Mouse (Mus musculus): ENCODE measurements around the gene Hat1.

Hat1 gene

DNA sequence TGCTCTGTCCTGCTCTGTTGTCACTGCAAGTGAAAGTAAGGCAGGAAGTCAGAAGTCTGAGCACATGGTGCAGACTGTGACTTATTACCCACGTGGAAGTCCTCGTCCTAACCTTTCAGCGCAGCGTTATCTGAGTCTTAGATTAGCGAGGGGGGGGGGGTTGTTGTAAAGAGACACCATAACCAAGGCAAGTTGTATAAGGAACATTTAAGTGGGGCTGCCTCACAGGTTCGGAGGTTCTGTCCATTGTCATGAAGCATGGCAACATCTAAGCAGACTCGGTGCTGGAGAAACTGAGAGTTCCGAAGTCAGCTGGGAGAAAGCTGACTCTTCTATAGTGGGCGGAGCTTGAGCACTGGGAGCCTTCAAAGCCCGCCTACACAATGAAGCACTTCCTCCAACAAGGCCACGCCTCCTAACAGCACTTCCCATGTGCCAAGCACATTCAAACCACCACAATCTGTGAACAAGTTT is 12.3 kb upstream of the Hat1 start:
- WGBS = 59% methylated on average over 11 of the region's 11 CpGs

DNA sequence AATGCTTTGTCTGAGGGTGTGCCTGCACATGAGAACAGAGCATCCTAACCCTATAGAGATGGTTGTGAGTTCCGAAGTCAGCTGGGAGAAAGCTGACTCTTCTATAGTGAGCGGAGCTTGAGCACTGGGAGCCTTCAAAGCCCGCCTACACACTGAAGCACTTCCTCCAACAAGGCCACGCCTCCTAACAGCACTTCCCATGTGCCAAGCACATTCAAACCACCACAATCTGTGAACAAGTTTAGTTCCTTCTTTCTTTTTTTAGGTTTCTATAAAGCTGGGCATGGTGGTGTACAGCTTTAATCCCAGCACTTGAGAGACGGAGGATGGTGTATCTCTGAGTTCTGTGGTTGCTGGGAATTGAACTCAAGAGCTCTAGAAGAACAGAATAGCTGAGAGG is 11.3 kb upstream of the Hat1 start:
- 61% methylated on average over 5 of the region's 5 CpGs for WGBS

DNA sequence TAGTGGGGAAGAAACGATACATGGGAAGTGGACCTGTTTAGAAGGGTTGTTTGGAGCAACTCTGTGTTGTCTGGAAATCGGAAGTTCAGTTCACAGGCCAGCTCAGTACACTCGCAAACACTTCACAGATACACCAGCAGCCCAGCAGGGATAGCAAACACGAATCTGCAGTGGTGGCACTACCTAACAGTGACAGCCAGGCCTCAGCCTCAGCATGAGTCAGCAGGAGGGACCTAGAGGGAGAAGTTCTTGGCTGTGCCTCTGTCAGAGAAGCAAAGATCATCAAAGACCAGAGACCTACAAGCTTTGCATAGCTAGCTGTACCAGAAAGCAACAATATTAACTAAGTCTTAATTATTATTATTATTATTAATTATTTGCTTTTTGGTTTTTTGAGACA is 6.8 kb upstream of the Hat1 start:
- 79% methylated on average over 4 of the region's 4 CpGs for WGBS

DNA sequence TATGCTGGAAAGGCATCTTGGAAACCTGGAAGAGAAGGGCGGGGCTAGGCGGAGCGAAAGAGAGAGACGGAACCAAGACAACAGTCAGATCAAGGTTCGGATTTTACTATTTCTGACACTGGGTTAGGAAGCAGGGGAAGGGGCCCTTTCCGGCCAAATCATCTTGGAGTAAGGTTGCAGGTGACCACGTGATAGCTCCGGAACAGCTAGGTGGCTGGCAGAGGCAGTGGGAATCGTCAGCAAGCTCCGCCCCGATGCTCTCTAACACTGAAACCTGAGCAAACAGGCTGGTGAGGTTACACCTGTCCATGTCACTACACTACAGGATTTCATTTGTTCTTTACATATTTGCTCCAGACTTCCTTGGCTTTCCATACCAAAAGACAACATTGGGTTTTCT is 4.9 kb upstream of the Hat1 start:
- 51% methylated on average over 11 of the region's 11 CpGs for WGBS

DNA sequence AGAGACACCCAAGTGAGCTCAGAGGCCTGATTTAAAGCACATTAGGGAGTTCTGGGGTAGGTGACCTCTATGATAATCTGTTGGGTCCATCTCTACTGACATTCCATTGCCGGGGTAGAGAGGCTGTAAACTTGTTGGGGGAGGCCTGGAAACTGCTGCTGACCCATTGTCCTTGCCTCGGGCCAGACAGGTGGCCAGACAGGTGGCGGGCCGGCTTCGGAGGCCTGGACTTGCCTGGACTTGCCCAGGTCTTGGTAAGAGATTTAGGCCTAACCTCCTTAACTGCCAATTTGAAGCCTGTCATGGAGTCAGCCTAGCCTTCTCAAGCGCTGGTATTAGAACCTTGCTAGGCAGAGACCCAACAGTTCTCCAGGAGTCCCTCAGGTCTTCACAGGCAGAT is 992 bp upstream of the Hat1 start:
- 96% methylated on average over 6 of the region's 6 CpGs for WGBS

DNA sequence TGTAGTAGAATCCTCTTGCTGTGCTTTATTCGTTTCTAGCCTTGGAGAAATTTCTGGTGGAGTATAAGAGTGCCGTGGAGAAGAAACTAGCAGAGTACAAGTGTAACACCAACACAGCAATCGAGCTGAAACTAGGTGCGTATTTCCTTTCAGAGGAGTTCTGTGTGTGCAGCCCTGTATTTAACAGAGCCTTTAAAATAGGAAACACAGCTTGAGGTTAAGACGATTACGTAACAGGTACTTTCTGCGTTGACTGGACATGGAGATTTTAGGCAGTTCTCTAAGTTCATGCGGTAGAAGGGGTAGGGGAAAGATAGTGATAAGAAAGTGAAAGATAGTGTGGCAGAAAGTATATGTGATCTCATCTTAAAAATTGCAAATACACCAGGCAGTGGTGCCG is 1.1 kb downstream of the Hat1 start:
- WGBS = 52% methylated on average over 9 of the region's 9 CpGs

DNA sequence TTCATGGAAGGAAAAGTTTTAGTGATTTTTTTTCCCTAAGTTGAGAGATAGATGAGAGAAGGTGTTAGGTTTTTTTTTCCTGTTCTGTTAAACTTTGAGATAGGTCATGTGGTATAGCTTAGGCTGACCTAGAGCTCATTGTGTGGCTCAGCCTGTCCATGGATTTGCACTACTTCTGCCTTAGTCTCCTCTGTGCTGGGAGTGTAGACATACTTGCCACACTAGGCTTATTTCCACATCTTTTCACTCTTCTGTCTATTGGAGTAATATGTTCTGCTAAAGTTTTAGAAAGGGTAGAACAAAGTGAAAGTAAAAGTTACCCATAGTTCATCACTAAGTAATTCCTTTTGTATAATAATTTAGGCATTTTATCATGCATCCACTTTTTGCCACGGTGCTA is 16.9 kb downstream of the Hat1 start:
- WGBS = 92% methylated on average over 1 of the region's 1 CpGs

DNA sequence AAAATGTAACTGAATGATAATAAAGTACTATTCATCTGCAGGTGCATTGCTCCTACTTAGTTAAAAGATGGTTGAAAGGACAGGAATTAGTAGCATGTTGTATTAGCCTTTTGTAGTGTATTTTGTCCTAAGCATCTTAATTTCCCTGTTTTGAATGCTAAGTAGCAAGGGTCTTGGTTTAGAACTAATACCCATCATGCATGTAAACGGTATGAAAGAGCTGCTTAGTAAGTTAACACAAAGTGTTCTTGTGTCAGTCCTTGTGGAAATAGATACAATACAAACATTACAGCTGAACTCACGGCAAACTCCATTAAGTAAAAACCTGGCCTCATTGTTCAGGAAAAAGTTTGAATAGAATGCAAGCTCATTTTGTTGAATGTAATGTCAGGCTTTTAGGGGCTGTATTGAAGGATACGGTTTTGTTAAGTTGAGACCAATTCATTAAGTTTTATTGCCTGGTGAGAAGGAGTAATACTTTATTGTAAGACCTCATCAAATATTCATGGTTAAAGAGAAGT is 30.1 kb downstream of the Hat1 start:
- 65% methylated on average over 3 of the region's 3 CpGs for WGBS

DNA sequence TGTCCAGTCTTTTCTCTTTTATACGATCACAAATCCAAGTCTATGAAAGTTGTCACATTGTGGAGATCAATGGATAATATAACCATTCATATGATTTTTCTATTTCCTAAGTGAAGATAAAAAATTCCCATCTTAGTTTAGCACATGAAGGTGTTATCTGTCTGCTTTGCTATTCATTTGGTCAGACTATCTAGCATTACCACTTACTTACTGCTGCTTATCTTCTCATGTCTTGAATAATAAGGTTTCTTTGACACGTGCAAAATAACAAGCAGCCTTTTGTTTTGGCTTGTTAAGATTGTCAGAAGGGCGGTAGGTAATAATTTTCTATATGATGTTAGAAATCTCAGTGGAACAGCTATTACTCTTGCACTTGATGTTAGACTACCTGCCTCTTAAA is 30.6 kb downstream of the Hat1 start:
- 84% methylated on average over 3 of the region's 3 CpGs for WGBS

DNA sequence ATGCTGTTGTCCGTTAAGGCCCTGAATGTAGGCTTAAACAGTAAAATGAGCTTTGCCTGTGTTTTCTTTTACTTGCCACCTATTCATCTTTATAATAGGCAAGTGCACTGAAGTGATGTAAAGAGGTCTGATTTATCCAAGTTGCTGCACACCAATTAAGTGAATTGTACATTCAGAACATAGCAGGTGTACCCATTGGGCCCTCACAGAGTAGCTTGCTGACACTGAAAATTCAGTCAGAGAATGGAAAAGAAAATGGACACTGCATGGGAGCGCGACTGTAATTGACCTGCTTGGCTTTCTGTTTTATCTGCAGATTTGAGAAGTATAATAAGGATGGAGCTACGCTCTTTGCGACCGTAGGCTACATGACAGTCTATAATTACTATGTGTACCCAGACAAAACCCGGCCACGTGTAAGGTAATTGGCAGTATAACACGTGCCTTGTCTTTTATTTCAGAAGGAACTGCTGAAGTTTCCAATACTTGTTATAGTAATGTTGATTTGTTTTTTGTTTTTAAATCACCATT is 32.2 kb downstream of the Hat1 start:
- 88% methylated on average over 9 of the region's 9 CpGs for WGBS

DNA sequence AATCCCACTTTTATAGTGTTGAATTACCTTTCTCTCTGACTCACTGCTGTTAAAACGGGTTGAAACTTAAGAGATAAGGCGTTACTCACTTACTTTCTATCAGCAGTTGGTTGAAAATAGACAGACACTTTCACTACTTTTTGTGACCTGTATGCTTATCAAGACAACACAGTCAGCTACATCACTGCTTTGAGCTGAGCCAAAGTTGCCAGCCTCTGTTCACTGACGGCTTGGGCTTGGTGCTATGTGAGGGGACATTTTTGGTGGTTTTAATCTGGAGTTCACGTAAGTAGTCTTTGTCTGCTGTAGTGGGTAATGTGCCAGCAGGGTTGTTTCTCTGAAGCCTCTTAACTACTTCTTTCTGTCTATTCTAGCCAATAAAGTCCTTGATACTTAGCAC is 35.8 kb downstream of the Hat1 start:
- 81% methylated on average over 4 of the region's 4 CpGs for WGBS

DNA sequence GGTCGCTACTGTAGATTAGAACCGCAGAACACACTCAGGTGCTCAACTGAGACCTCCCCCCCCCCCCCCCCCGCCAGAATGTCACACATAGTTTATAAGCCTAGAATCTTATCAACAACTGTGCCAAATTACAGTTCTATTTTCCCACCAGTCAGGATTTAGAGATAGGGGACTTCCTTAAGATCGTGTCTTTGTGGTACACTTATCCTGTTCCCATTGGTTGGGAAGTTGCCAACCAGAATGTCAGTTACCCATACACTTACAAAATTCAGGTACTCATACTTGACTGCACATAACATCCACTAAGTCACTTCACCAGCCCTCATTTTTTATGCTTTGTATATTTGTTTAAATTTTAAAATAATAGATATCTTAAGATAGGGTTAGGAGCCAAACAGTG is 46.7 kb downstream of the Hat1 start:
- whole genome bisulfite sequencing = 86% methylated on average over 4 of the region's 4 CpGs

DNA sequence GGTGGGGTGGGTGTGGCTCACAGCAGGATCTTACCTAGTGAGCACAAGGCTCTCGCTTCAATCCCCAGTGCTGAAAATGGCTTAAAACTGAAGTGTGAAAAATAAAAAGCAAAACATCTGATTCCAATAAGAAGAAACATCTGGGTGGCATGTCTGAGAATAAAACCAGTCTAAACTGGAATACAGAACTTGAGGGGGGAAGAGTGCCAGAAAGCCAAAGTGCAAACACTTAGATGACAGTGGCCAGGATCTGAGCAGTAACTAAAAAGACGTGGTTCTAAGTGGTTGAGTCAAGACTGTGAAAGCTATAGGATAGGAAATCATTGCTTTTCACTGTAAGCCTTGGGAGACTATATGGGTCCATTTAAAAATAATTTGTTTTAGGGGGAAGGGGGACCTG is 54.6 kb downstream of the Hat1 start:
- WGBS = 65% methylated on average over 2 of the region's 2 CpGs

DNA sequence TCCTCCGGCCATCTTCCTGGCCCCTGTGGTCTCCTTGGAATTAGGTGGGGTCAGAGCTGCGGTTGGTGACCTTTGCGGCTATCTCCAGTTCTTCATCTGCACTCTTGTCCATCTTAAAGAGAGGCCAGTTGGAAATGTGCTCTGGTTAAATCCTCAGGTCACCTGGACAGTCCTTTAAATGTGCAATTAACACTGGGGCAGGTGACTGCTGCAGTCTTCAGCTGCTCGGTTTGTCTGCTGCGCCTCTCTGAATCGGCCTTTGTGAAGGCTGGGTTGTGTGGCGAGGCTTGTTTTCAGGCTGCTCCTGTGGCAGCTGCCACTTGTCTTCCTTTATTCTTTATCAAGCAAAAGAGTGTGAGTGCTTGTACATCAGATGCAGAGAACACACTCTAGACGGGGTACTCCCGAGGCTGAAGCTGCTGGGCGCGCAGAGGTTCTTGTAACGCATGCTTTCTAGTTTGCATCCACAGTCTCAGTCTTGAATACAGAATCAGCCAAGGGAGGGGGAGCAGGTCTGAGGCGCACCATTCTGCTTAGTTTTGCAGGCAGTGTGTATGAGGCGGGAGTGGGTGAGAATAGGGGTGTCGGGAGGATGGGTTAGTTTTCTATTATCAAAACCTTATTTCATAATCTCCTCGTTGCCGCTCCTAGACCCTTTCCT is 56.9 kb downstream of the Hat1 start:
- WGBS = 45% methylated on average over 17 of the region's 17 CpGs

DNA sequence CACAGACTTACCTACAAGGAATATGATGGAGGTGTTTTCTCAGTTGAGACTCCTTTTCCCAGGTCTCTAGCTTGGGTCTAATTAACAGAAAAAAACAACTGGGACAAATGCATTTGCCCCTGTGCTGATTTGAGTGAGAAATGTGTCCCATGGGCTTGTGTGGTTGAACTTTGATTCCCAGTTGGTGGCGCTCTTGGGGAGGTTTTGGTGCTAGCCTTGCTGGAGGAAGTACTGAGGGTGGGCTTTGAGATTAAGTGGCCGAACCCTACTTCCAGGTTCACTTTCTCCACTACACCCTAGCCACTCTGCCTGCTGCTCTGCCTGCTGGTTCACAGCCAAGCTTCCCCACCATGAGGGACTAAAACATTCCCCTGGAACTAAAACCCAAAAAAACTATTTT is 60.8 kb downstream of the Hat1 start:
- WGBS = 30% methylated on average over 2 of the region's 2 CpGs

DNA sequence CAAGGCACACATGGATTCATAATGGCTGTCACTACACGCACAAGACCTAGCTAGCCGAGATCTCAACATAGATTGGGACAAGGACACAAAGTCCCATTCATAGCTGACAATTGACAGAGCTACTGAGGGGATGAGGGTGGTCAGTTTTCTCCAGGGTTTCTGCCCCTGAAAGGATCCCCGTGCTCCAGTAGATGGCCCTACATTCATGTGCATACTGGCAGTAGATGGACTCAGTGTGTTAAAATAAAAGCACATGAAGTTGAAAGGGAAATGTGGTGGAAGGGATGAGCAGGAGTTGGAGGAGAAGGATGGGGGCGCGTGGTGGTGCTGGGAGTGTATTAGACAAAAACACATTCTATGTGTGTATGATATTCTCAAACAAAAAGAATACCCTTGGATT is 63.0 kb downstream of the Hat1 start:
- WGBS = 63% methylated on average over 5 of the region's 5 CpGs

DNA sequence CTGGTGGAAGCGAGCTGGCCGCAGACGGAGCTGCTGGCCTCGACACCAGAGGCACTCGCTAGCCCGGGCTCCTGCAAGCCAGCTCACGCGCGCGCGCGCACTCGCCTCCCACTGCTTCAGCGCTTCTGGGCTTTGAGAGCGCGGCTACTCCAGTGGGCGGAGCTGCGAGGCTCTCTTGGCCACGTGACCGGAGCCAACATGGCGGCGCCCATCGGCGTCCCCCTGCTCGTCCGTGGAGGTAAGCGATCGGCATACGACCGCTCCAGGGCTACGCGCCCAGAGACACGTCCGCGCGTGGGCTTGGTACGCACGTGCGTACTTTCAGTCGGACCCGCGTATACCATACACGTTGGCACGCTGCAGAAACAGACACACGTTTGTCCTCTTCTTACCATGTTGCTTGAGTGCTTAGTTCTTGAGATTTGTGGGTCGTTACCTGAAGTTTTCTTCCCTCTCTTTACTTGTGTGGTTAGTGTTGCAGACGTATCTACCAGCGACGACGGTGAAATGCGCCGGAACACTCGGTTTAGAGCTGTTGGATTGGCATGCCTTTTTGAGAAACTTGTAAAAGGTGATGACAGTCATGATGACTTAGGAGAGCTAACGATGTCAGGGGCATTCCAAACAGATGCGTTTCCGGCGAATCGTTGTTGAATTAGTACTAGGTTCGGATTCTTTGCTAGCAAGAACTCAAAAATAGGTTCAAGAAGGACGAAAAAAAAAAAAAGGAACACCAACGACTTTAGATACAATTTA is 64.6 kb downstream of the Hat1 start, which contains the start of gene Metap1d:
Metap1d (plus strand) TSS at position 116 of the 756 bp plus-strand sequence.
- WGBS = under 1% methylated on average over 61 of the region's 61 CpGs

DNA sequence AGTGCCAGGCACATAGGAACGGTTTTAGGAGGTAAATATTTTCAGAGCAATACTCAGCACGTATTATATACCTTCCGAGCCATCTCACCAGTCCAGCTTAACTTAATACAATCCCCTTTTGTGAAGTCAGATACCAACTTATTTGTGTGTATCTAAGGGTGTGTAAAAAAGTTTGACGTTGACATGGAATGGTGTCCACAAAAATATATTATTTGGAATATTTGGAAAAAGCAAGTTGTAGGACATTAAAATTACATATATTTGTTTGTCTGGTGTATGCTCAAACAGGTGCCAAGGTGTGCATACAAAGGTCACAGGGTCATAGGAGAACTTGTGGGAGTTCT is 65.1 kb downstream of the Hat1 start:
- 27% methylated on average over 4 of the region's 4 CpGs for WGBS

DNA sequence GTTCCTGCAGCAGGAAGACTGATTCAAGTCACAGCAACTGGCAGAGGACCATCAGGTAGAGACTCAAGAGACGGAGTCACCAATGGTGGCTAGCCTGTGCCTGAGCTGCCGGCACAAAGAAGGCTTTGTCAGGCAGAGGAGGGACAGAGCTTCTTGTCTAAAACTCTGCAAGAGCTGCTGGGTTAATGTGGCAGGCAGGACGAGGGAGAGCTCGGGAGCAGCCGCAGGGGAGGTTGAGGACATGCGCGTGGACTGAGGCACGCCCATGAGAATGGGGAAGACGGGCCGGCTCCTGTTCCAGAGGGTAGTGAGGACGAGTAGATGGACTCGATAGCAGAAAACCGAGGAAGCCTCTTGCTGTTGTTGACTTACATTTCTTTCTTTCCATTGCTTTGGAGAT is 69.9 kb downstream of the Hat1 start:
- WGBS = 70% methylated on average over 13 of the region's 13 CpGs

DNA sequence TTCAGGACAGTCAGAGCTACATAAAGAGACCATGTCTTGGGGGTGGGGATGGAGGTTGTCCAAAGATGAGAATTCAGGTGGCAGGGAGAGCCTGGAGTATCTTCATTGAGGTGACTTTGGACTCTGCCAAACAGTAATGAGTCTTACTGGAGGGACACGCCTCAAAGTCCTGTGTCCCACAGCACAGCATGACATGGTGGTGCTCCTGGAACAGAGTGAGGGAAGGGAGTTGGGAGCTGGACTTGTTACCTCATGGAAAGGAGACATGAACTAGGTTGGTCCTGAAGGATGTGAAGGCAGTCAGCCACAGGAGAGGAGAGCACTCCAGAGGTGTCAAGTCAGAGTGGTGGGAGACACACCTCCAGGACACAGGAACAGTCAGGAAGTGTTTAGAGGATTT is 70.9 kb downstream of the Hat1 start:
- 97% methylated on average over 1 of the region's 1 CpGs for WGBS

DNA sequence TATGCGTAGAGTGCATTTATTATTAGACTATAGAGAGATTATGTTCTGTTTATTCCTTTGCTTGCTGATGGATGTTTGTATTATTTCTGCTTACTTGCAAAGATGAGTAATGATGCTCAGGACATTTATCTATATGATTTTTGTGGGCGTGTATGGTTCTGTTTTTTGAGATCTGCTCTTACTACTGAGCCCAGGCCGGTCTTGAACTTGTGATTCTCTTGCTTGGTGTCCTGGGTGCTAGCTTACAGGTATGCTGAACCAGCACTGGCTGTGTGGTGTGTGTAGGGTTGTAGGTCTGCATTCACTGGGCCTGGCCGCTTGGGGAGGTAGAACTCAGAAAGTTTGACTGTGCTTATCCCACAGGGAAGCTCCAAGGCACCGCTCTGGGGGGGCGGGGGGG is 72.4 kb downstream of the Hat1 start:
- 77% methylated on average over 6 of the region's 6 CpGs for WGBS

DNA sequence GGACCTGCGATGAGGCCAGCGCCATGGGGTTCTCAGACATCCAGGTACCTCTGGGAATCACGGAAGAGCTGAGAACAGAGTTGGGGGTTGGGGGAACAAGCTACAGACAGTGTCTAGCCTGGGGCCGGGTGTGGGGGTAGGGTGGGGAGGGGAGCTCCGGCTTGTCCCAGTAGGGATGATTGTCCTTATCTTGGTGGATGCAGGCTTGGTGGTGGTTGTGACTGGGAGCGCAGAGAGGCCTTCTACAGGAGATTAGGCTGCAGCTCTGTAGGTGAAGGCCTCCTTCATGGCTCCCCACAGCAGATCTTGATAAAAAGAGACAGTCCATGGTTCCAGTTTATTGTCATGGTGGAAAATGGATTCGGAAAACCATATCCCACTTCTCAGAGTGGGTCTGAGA is 72.8 kb downstream of the Hat1 start:
- WGBS = 72% methylated on average over 7 of the region's 7 CpGs

DNA sequence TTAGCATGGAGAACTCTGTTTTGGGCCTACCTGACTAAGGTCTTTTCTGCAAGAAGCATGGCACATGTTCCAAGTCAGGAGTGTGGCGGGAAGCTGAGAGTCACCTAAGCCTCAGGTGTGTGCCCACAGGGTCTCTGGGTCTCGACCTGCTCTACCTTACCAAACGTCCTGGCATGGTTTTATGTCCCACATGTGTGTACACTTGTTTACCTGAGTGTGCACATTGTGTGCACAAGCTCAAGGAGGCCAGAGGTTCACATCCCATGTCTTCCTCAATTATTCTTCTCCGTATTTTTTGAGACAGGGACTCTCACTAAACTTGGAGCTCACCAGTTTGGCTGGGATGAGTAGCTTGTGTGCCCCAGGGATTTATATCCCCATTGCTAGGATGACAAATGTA is 73.3 kb downstream of the Hat1 start:
- 92% methylated on average over 4 of the region's 4 CpGs for whole genome bisulfite sequencing
